Mouse (Mus musculus): ENCODE results near the gene Olfr222. TPM values are rescaled to one million over a fixed set of nuclear protein-coding genes. Genes with fewer than 3 reads are reported as not detected.
A peak's percentile ranks its signal among the peaks of the same experiment; 100 is the strongest.

Olfr222 gene
- total RNA-seq, 2 experiments from 2014 or later = not detected

- intact Hi-C loops (cut with DNase I) = no loop called here
- DNase-seq = no peak
These were observed 32.7 kb downstream of the Olfr222 start for GRCm38 (mm10) chr11:59543376-59543775.

GRCm38 (mm10) chr11:59542442-59542841, 33.6 kb downstream of the Olfr222 start:
- DNase-seq = no peak
- intact Hi-C loops (cut with DNase I) = no loop called here

- DNase-seq = no peak
- intact Hi-C loops (cut with DNase I) = no loop called here
These were observed 34.7 kb downstream of the Olfr222 start, which contains the start of gene Nlrp3 for GRCm38 (mm10) chr11:59541324-59541723. Nlrp3 (plus strand) TSS chr11:59541568.

GRCm38 (mm10) chr11:59540123-59540522, 35.9 kb downstream of the Olfr222 start:
- intact Hi-C loops (cut with DNase I) = no loop called here

GRCm38 (mm10) chr11:59538387-59538786, 37.6 kb downstream of the Olfr222 start:
- intact Hi-C loops (cut with DNase I) = no loop called here
- DNase-seq = peak; percentile 59 to 63

More at GRCm38 (mm10) chr11:59540123-59540522, 35.9 kb downstream of the Olfr222 start:
- no peak for DNase-seq

- intact Hi-C loops (cut with DNase I) = no loop called here
- peak; percentile 27 to 40 for DNase-seq
These were observed 38.6 kb downstream of the Olfr222 start for GRCm38 (mm10) chr11:59537218-59538130.

GRCm38 (mm10) chr11:59531562-59531961, 44.5 kb downstream of the Olfr222 start:
- DNase-seq = no peak
- intact Hi-C loops (cut with DNase I) = no loop called here

GRCm38 (mm10) chr11:59530870-59531535, 45.0 kb downstream of the Olfr222 start:
- intact Hi-C loops (cut with DNase I) = no loop called here

GRCm38 (mm10) chr11:59530221-59530620, 45.8 kb downstream of the Olfr222 start:
- DNase-seq = no peak
- intact Hi-C loops (cut with DNase I) = no loop called here

More at GRCm38 (mm10) chr11:59530870-59531535, 45.0 kb downstream of the Olfr222 start:
- DNase-seq = no peak

- DNase-seq = peak in 1 of 2 experiments; percentile 45
- intact Hi-C loops (cut with DNase I) = loop anchor here (5.0 to 10.0 kb wide), 2 partner anchors 86 to 218 kb away; no protein-coding TSS in a partner anchor
These were observed 49.5 kb downstream of the Olfr222 start, which contains the start of gene Zkscan17 for GRCm38 (mm10) chr11:59526472-59527080. Zkscan17 (minus strand) TSS chr11:59526751.

GRCm38 (mm10) chr11:59525237-59525636, 50.8 kb downstream of the Olfr222 start:
- intact Hi-C loops (cut with DNase I) = loop anchor here (1.0 to 10.0 kb wide), 3 partner anchors 43 to 220 kb away; no protein-coding TSS in a partner anchor
- DNase-seq = peak; percentile 69 to 84

GRCm38 (mm10) chr11:59524150-59524549, 51.9 kb downstream of the Olfr222 start:
- DNase-seq = no peak
- intact Hi-C loops (cut with DNase I) = loop anchor here (10.0 kb wide), 1 partner anchor 221 kb away; no protein-coding TSS in a partner anchor

Other genes starting within 250 kb of the Olfr222 start
- not detected for gene Prss38, start 200.6 kb downstream of the Olfr222 start, total RNA-seq (2021)
- 10 to 100 TPM; 10.9 to 12.5 TPM for gene Jmjd4, start 126.2 kb downstream of the Olfr222 start, total RNA-seq (2021)
- 10 to 100 TPM; 34.0 to 37.5 TPM for gene Snap47, start 125.0 kb downstream of the Olfr222 start, total RNA-seq (2021)
- gene Zfp867, start 103.8 kb downstream of the Olfr222 start, total RNA-seq (2021) = 1 to 10 TPM; 4.2 to 4.6 TPM
- 10 to 100 TPM; 18.5 to 20.1 TPM for gene Zkscan17, start 49.5 kb downstream of the Olfr222 start, total RNA-seq (2021)
- gene Nlrp3, start 34.7 kb downstream of the Olfr222 start, total RNA-seq (2021) = under 1 TPM; 0.51 to 0.55 TPM
- not detected for gene Olfr223, start 17.1 kb upstream of the Olfr222 start, total RNA-seq (2021)
- gene Mprip, start 85.1 kb upstream of the Olfr222 start, total RNA-seq (2021) = 100 to 1,000 TPM; 171 to 185 TPM
- gene Pld6, start 211.4 kb upstream of the Olfr222 start, total RNA-seq (2021) = under 1 TPM; 0.54 to 0.76 TPM
- gene Flcn, start 233.8 kb upstream of the Olfr222 start, total RNA-seq (2021) = 10 to 100 TPM; 42.7 to 43.5 TPM

Data from heart, postnatal 14 days (tissue).